Mouse (Mus musculus): ENCODE measurements around the gene Htt. TPM values are rescaled to one million over a fixed set of nuclear protein-coding genes. Genes with fewer than 3 reads are reported as not detected.

The Htt gene
- polyA plus RNA-seq, 1 experiment from 2014 or later = 28.5 TPM

- Histone ChIP-seq H3K27me3 (ENCODE audit: control insufficient read depth, insufficient read depth, low read length) (no peaks in the 10 kb centered on the region), H3K9ac (replicated peaks; ENCODE audit: low read depth, low read length) (no peak overlapping the region), H3K36me3 (ENCODE audit: control insufficient read depth, insufficient read depth, low read length) (no peaks in the 10 kb centered on the region), H3K4me3 (ENCODE audit: low read depth, low read length) (no peak overlapping the region), H3K9me3 (ENCODE audit: control insufficient read depth, low read length) (no peaks in the 10 kb centered on the region), H3K4me1 (ENCODE audit: control insufficient read depth, insufficient read depth, low read length) (peaks cover 48% of the 10 kb centered on the region), H3K4me2 (ENCODE audit: low read depth, low read length) (no peak overlapping the region), H3K27ac (ENCODE audit: low read depth, low read length) (no peak overlapping the region)
- ATAC-seq (ENCODE audit: low read depth) = no peak
- 61% methylated on average over 6 of the region's 6 CpGs for WGBS
Observed at GRCm38 (mm10) chr5:34954508-34954907, 193.0 kb downstream of the Htt start.

DNA sequence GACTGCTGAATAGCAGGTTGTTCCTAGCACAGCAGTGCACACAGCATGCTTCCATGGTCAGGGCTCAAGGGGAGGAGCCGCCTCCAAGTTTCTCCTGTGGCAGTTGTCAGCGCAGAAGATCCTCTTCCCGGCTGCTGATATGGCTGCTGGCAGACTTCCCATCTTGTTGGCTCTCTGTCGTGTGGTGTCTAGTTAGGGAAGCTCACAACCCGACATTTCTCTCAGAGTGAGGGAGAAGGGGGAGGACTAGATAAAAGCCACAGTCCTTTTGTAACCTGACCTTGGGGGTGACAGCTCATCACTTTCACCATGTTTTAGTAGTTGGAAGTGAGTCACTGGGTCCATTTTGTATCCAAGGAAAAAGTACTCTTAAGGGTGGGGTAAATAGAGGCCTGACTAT lies 194.1 kb downstream of the Htt start:
- H3K9me3 ChIP-seq (ENCODE audit: control insufficient read depth, low read length) = no peaks in the 10 kb centered on the region
- no peak overlapping the region for H3K9ac ChIP-seq (replicated peaks; ENCODE audit: low read depth, low read length)
- H3K4me1 ChIP-seq (ENCODE audit: control insufficient read depth, insufficient read depth, low read length) = peaks cover 41% of the 10 kb centered on the region
- H3K27ac ChIP-seq (ENCODE audit: low read depth, low read length) = no peak overlapping the region
- no peak overlapping the region for H3K4me2 ChIP-seq (ENCODE audit: low read depth, low read length)
- ATAC-seq (ENCODE audit: low read depth) = no peak
- WGBS = 58% methylated on average over 5 of the region's 5 CpGs
- no peak overlapping the region for H3K4me3 ChIP-seq (ENCODE audit: low read depth, low read length)
- H3K27me3 ChIP-seq (ENCODE audit: control insufficient read depth, insufficient read depth, low read length) = no peaks in the 10 kb centered on the region
- H3K36me3 ChIP-seq (ENCODE audit: control insufficient read depth, insufficient read depth, low read length) = no peaks in the 10 kb centered on the region

- Histone ChIP-seq H3K4me3 (ENCODE audit: low read depth, low read length) (no peak overlapping the region), H3K27me3 (ENCODE audit: control insufficient read depth, insufficient read depth, low read length) (no peaks in the 10 kb centered on the region), H3K9me3 (ENCODE audit: control insufficient read depth, low read length) (no peaks in the 10 kb centered on the region), H3K4me1 (ENCODE audit: control insufficient read depth, insufficient read depth, low read length) (peaks cover 36% of the 10 kb centered on the region), H3K9ac (replicated peaks; ENCODE audit: low read depth, low read length) (no peak overlapping the region), H3K36me3 (ENCODE audit: control insufficient read depth, insufficient read depth, low read length) (no peaks in the 10 kb centered on the region), H3K27ac (ENCODE audit: low read depth, low read length) (no peak overlapping the region), H3K4me2 (ENCODE audit: low read depth, low read length) (no peak overlapping the region)
- WGBS = 90% methylated on average over 7 of the region's 7 CpGs
- no peak for ATAC-seq (ENCODE audit: low read depth)
Observed at GRCm38 (mm10) chr5:34956151-34956550, 194.6 kb downstream of the Htt start.

- Histone ChIP-seq H3K4me1 (ENCODE audit: control insufficient read depth, insufficient read depth, low read length) (peaks cover 30% of the 10 kb centered on the region), H3K27ac (ENCODE audit: low read depth, low read length) (no peak overlapping the region), H3K9me3 (ENCODE audit: control insufficient read depth, low read length) (no peaks in the 10 kb centered on the region), H3K9ac (replicated peaks; ENCODE audit: low read depth, low read length) (no peak overlapping the region), H3K4me2 (ENCODE audit: low read depth, low read length) (no peak overlapping the region), H3K4me3 (ENCODE audit: low read depth, low read length) (no peak overlapping the region), H3K36me3 (ENCODE audit: control insufficient read depth, insufficient read depth, low read length) (no peaks in the 10 kb centered on the region), H3K27me3 (ENCODE audit: control insufficient read depth, insufficient read depth, low read length) (no peaks in the 10 kb centered on the region)
- ATAC-seq (ENCODE audit: low read depth) = peak; percentile 83
- WGBS = 61% methylated on average over 2 of the region's 2 CpGs
Observed at GRCm38 (mm10) chr5:34957015-34957414, 195.5 kb downstream of the Htt start.

DNA sequence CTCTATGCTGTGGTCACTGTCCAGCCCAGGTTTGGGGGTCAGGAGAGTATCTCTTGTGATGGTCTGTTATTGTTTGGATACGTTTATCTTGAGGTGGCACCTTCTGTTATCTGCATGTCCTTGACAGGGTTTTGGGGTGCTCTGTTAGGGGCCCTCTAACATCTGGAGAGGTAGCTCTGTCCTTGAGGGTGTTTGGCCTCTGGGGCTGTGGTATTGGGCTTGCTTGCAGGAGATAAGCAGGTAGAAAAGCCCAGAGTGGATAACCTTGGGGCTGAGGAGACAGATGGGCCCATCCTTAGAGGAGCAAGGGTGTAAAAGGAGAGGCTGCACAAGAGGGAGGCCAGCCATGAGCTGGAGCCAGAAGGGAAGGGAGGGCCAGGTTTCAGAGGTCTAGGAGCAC lies 198.5 kb downstream of the Htt start:
- Histone ChIP-seq H3K4me3 (ENCODE audit: low read depth, low read length) (no peak overlapping the region), H3K27me3 (ENCODE audit: control insufficient read depth, insufficient read depth, low read length) (no peaks in the 10 kb centered on the region), H3K4me1 (ENCODE audit: control insufficient read depth, insufficient read depth, low read length) (peaks cover 27% of the 10 kb centered on the region), H3K4me2 (ENCODE audit: low read depth, low read length) (no peak overlapping the region), H3K27ac (ENCODE audit: low read depth, low read length) (no peak overlapping the region), H3K9ac (replicated peaks; ENCODE audit: low read depth, low read length) (no peak overlapping the region), H3K9me3 (ENCODE audit: control insufficient read depth, low read length) (no peaks in the 10 kb centered on the region), H3K36me3 (ENCODE audit: control insufficient read depth, insufficient read depth, low read length) (no peaks in the 10 kb centered on the region; the same call in 1 of the 2 replicates)
- 97% methylated on average over 1 of the region's 1 CpGs for WGBS
- ATAC-seq (ENCODE audit: low read depth) = no peak

MicroRNA genes within 50 kb of the gene (microRNA counts, 519-probe panel; counts per million panel counts)
- not detected for microRNA mmu-miR-467g

Small RNA genes lying within 50 kb of the gene (microRNA-seq; reads per million reads assigned to microRNA genes)
- not detected for gene Mir467g

Other genes with a start within 250 kb of the Htt start
- gene Tnip2, start 247.7 kb upstream of the Htt start, polyA plus RNA-seq (2014; fragmentation: Nextera tagmentation; extraction: Ambion mirVana) = 11.4 TPM in 2 replicates
- gene Sh3bp2, start 235.9 kb upstream of the Htt start, polyA plus RNA-seq (2014; fragmentation: Nextera tagmentation; extraction: Ambion mirVana) = 20.6 and 29.8 TPM in 2 replicates
- 213 and 243 TPM in 2 replicates for gene Add1, start 188.1 kb upstream of the Htt start, polyA plus RNA-seq (2014; fragmentation: Nextera tagmentation; extraction: Ambion mirVana)
- gene Mfsd10, start 124.5 kb upstream of the Htt start, polyA plus RNA-seq (2014; fragmentation: Nextera tagmentation; extraction: Ambion mirVana) = 74.1 and 84.9 TPM in 2 replicates
- gene Nop14, start 101.6 kb upstream of the Htt start, polyA plus RNA-seq (2014; fragmentation: Nextera tagmentation; extraction: Ambion mirVana) = 21.2 and 22.8 TPM in 2 replicates
- 2.9 and 5.3 TPM in 2 replicates for gene Grk4, start 101.4 kb upstream of the Htt start, polyA plus RNA-seq (2014; fragmentation: Nextera tagmentation; extraction: Ambion mirVana)
- 2.8 and 3.9 TPM in 2 replicates for gene Msantd1, start 146.3 kb downstream of the Htt start, polyA plus RNA-seq (2014; fragmentation: Nextera tagmentation; extraction: Ambion mirVana)
- 31.6 and 36.1 TPM in 2 replicates for gene Rgs12, start 187.7 kb downstream of the Htt start, polyA plus RNA-seq (2014; fragmentation: Nextera tagmentation; extraction: Ambion mirVana)